Mouse (Mus musculus) heart, adult 10 weeks (tissue): ENCODE data around the gene Unc45a. TPM values are rescaled to one million over a fixed set of nuclear protein-coding genes. Genes with fewer than 3 reads are reported as not detected.

ENCODE experiments used
- polyA plus RNA-seq: library from polyadenylated mRNA; stranded (reverse); fragments of 350-450 nt; fragmentation: Illumina TruSeq; extraction: RNeasy Lipid Tissue Mini Kit (QIAGEN cat#74804); gene quantifications from one replicate; pipeline ENCODE4 v1.2.3, GENCODE M21; 2014; ENCODE audit warnings: low read depth, low replicate concordance

Gene Unc45a
- 15.6 TPM for polyA plus RNA-seq

DNA sequence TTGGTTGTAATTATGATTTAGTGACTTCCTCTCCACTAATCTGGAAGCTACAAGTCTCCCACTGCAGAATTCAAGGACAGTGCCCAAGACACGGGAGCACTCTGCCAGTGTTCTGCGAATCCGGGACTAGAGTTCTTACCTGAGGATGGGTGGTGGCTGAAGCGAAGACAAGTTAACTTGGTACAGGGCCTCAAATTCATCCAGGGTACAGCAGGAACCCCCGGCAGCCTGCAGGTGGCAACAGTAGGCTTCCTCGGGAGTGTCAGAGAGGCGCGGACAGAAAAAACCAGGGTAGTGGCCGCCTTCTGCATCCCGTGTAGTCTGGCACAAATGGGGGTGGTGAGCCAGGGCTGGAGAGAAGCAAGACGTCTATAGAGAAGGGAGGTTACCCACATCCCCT is at the start of gene Unc45a:
Gene Unc45a, minus strand, starts transcription at position 213 of the 400 bp plus-strand sequence.

DNA sequence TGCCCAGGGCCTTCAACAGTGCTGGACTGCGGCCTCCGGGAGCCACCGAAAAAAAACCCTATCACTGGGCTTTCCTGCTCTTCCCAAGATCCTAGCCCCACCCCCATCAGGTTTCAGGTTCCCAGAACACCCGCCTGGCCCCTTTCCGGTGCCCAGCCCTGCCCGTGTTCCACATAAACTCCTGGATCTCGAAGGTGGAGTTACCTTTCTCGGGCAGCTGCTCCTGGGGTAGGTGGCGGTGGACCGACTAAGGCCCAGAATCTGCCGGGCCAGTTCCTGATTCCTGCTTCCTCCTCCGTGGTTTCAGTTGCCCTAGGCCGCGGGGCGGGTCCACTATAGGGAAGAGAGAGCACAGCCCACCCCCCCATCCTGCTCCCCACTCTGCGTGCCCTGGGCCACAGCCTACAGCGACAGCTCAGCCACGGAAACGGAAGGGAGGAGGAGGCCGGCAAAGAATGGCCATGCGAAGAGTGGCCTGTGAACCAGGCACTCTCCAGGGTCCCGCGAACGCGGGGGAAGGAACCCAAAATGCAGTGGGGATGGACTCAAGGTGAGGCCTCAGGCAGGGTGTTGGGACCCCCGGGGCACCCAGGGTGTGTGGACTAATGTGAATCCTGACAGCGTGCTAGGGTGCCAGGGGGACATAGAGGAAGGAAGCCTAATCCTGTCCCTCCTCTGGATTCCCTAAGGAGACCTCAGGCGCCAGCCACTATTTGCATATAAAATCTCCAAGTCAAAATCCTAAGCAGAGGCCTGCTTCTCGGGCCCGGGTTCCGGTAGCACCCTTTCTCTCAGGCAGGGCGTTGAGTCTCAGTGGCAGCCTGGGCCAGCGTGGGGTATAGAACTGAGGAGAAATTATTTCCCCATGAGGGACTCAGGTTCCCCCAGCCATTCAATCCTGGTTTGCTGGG is 47.1 kb upstream of the Unc45a start, which contains the start of gene Fes:
Gene Fes, minus strand, starts transcription at position 314 of the 911 bp plus-strand sequence.

DNA sequence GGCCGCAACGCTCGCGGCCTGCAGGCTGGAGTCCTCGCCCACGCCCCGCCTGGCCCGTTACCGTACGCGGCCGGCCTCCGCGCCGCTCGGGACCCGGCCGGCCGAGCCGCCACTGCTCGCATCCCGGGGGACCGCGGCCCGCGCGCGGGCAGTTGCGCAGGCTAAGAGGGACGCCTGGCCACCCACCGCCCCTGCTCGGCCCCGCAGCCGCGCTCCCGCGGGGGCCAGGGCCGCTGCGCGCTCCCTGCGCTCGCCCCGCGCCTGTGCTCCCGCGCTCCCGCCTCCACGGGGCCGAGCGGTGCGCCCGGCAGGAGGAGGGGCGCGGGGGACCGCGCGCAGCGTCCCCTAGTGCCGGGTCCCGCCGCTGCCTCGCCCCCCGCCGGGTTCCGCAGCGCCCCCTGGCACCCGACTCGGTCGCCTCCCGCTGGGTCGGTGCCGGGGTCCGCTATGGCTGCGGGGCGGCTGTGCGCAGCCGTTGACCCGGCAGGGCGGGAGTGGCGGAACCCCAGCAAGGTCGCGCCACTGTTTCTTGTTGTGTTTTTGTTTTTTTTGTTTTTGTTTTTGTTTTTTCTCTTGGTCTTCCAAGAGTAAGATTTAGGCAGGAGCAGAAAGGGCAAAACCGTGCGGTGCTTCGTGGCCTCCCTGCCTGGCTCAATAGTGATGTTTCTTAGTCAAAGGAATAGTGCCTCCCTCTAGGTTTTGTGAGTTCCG is 30.4 kb upstream of the Unc45a start, which contains the start of gene Man2a2:
Gene Man2a2, minus strand, starts transcription at position 335 of the 711 bp plus-strand sequence.

DNA sequence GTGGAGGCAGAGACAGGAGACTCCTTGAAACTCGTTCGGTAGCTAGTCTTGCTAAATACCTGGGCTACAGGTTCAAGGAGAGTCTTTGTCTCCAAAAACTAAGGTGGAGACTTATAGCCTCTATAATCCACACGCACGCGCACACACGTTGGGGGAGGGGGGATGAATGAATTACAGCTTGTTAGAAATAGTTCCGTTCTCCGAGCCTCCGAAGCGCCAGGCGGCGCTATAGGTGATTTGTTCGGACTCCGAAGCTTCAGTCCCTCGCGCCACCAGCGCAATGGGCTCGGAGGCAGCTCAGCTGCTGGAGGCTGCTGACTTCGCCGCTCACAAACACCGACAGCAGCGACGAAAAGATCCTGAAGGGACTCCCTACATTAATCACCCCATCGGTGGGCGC is 2.1 kb upstream of the Unc45a start, which contains the start of gene Hddc3:
Gene Hddc3, plus strand, starts transcription at position 247 of the 400 bp plus-strand sequence.

DNA sequence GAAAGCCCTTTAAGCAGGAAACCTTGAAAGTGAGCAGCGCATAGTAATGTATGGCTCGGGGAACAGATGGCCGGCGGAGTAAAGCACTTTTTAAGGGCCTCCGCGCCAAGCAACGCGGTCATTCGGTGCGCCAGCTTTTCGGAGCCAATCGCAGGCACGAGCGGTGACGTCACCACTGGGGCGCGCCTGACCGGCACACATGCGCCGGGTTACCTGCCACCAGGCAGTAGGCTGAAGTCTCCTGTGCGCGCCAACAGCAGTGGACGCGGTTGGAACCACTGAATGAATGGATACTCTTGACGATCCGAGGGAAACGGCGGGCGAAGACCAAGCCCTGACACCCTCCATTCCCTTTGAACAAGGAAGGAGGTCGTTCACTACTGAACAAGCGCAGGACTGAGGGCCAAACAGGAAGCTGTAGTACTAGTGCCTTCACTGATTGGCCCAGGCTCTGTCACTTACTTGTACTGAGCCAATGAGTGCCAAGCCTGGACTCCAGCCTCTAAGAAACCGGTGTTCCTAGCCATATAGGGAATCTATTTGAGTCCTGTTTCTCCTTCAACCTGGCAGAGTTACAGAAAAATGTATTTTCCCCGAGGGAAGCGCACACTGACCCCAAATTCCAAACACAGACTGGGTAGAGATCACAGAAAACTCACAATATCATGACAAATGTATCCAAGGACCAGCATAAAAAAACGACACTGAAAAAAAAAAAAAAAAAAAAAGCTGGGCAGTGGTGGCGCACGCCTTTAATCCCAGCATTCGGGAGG is 16.6 kb downstream of the Unc45a start, which contains the start of gene Rccd1:
Gene Rccd1, minus strand, starts transcription at position 412 of the 773 bp plus-strand sequence.

DNA sequence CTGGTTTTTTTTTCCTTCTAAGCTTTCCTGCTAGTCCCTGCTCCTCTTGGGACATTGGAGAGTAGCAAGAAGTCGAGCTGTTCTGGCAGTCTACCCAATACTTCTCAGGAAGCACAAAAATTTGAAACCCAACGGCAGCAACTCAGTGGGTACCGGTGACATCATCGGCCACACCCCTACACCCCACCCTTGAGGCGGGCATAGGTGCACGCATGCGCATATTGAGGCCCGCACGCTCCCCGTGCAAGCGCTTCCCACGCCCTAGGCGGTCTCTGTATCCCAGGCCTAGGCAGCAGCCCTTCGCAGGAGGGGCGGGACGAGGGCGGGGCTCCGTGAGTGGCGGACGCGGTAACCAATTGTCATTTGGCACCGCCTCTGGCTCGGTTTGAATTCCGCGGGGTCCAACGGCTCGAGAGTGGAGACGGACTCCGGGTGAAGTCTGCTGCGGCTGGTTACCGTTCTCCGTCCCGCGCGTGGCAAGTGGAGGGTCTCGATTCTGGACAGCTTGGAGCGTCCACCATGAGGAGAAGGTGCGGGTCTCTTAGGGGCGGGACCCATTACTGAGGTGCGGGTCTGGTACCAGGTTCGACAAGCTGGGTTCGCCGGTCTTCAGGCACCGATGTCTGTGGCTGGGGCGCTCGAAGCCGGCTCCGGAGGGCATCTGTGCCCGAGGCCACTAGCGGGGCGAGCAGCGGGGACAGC is 46.6 kb downstream of the Unc45a start, which contains the start of gene Prc1:
Gene Prc1, plus strand, starts transcription at position 389 of the 702 bp plus-strand sequence.

Other genes with a start within 250 kb of the Unc45a start
- gene Idh2, start 225.6 kb downstream of the Unc45a start, polyA plus RNA-seq, result 2,203 TPM
- gene Sema4b, start 154.2 kb downstream of the Unc45a start, polyA plus RNA-seq, result 6.7 TPM
- 18.0 TPM for gene Cib1, start 108.2 kb downstream of the Unc45a start, polyA plus RNA-seq
- gene Gdpgp1, start 108.1 kb downstream of the Unc45a start, polyA plus RNA-seq, result 0.73 TPM
- gene Ttll13, start 94.6 kb downstream of the Unc45a start, polyA plus RNA-seq, result 0.47 TPM
- gene Ngrn, start 79.8 kb downstream of the Unc45a start, polyA plus RNA-seq, result 35.1 TPM
- gene Vps33b, start 71.4 kb downstream of the Unc45a start, polyA plus RNA-seq, result 4.5 TPM
- gene Prc1, start 46.6 kb downstream of the Unc45a start, polyA plus RNA-seq, result 0.45 TPM
- gene Rccd1, start 16.6 kb downstream of the Unc45a start, polyA plus RNA-seq, result 9.5 TPM
- gene Hddc3, start 2.1 kb upstream of the Unc45a start, polyA plus RNA-seq, result 22.8 TPM
- gene Man2a2, start 30.4 kb upstream of the Unc45a start, polyA plus RNA-seq, result 44.8 TPM
- gene Fes, start 46.9 kb upstream of the Unc45a start, polyA plus RNA-seq, result 9.1 TPM
- gene Furin, start 64.4 kb upstream of the Unc45a start, polyA plus RNA-seq, result 59.3 TPM
- gene Blm, start 194.1 kb upstream of the Unc45a start, polyA plus RNA-seq, result 2.0 TPM